Mouse (Mus musculus) heart, embryonic 16.5 days (tissue): ENCODE results near the gene Rexo4. TPM values are rescaled to one million over a fixed set of nuclear protein-coding genes. Genes with fewer than 3 reads are reported as not detected.
A peak's percentile ranks its signal among the peaks of the same experiment; 100 is the strongest.

Experiments used
- ATAC-seq: fragments of 200-750 bp; cut with Nextera tagmentation; replicated peaks from 2 replicates; pipeline ENCODE4 v1.8.0; 2017; ENCODE audit warnings: moderate number of reproducible peaks; ENCODE audit not compliant: insufficient read depth, low FRiP score; ENCODE audit errors: extremely low read depth
- H3K27ac ChIP-seq: fragments of 300-500 bp; sonication (generic); 2 replicates; pipeline ENCODE4 v1.5.1; 2014; ENCODE audit warnings: mild to moderate bottlenecking, low read length, control low read depth, moderate library complexity
- H3K27me3 ChIP-seq: fragments of 300-500 bp; sonication (generic); 2 replicates; pipeline ENCODE4 v1.6.1; 2014; ENCODE audit warnings: low read length, mixed read lengths; ENCODE audit not compliant: control insufficient read depth, insufficient read depth
- H3K36me3 ChIP-seq: fragments of 300-500 bp; sonication (generic); 2 replicates; pipeline ENCODE4 v1.6.1; 2014; ENCODE audit not compliant: control insufficient read depth, insufficient read depth
- H3K4me1 ChIP-seq: fragments of 300-500 bp; sonication (generic); 2 replicates; pipeline ENCODE4 v1.6.1; 2014; ENCODE audit warnings: low read length, mixed read lengths; ENCODE audit not compliant: control insufficient read depth, insufficient read depth
- H3K4me2 ChIP-seq: fragments of 300-500 bp; sonication (generic); 2 replicates; pipeline ENCODE4 v1.6.1; 2014; ENCODE audit warnings: low read depth, mild to moderate bottlenecking, control low read depth, low read length
- H3K4me3 ChIP-seq: fragments of 300-500 bp; sonication (generic); 2 replicates; pipeline ENCODE4 v1.5.1; 2014; ENCODE audit warnings: mild to moderate bottlenecking, control low read depth, low read length
- H3K9ac ChIP-seq: fragments of 300-500 bp; sonication (generic); 2 replicates; pipeline ENCODE4 v1.6.1; 2014; ENCODE audit warnings: low read length, control low read depth
- H3K9me3 ChIP-seq: fragments of 300-500 bp; sonication (generic); replicated peaks from 2 replicates; pipeline ENCODE4 v1.6.1; 2016; ENCODE audit warnings: low read length; ENCODE audit not compliant: control insufficient read depth
- WGBS: fragments of 180-500 bp; shearing (Covaris S2); extraction: QIAGEN DNeasy Blood & Tissue Kit; methylation state at CpG from one replicate; pipeline ENCODE4 v1.1.7; 2014; 5-methylcytosine and 5-hydroxymethylcytosine counted together
- polyA plus RNA-seq: library from polyadenylated mRNA; unstranded; fragments of >200 nt; fragmentation: Nextera tagmentation; extraction: Ambion mirVana; gene quantifications from 2 replicates; pipeline ENCODE4 v1.2.1, GENCODE M21; 2015

Gene Rexo4
- polyA plus RNA-seq, 1 experiment from 2014 or later, result 31.3 TPM

DNA sequence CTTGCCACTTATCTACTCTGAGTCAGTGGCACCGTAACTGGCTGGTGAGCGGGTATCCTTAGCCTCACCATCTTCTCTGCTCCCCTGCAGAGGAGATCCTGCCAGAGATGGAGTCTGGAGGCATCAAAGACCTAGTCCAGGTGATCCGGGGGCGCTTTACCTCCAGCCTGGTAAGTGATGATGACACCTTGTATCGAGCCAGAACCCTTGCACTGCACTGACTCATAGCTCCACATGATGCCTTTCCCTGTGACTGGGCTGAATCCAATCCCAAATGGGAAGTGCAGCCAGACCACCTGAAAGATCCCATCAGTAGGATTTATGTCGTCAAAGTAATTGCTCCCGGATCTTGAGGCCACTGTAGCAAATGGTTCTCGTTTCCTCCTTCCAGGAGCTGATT is 11.3 kb downstream of the Rexo4 start:
- no peak overlapping the region for H3K4me3 ChIP-seq
- H3K9me3 ChIP-seq, result no peaks in the 10 kb centered on the region
- no peak overlapping the region for H3K9ac ChIP-seq
- H3K27me3 ChIP-seq, result no peaks in the 10 kb centered on the region
- no peak for ATAC-seq
- no peak overlapping the region for H3K4me2 ChIP-seq
- peaks cover 43% of the 10 kb centered on the region for H3K36me3 ChIP-seq
- H3K27ac ChIP-seq, result no peak overlapping the region
- no peaks in the 10 kb centered on the region for H3K4me1 ChIP-seq
- 85% methylated on average over 8 of the region's 8 CpGs for WGBS

DNA sequence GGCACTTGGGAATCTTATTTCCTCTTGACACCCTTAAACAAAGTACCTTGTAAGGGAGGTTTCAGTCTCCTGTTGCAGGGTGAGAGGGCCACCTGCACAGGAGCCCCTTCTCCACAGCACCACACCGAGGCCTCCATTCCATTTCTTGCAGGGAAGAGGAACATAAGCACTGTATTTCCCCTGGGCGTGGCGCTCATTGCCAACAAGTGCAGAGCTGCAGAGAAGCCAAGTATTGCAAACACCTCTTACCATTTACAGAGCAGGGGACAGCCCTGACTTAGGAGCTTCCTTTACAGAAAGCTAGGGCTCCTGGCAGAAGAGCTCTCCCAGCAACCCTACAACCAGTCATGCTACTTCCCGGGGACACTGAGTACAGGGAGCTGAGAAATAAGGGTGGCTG is 12.0 kb downstream of the Rexo4 start:
- peaks cover 36% of the 10 kb centered on the region for H3K36me3 ChIP-seq
- no peaks in the 10 kb centered on the region for H3K27me3 ChIP-seq
- no peak for ATAC-seq
- 89% methylated on average over 4 of the region's 4 CpGs for WGBS
- H3K4me1 ChIP-seq, result no peaks in the 10 kb centered on the region
- no peak overlapping the region for H3K9ac ChIP-seq
- no peaks in the 10 kb centered on the region for H3K9me3 ChIP-seq
- H3K4me3 ChIP-seq, result no peak overlapping the region
- H3K27ac ChIP-seq, result no peak overlapping the region
- no peak overlapping the region for H3K4me2 ChIP-seq

DNA sequence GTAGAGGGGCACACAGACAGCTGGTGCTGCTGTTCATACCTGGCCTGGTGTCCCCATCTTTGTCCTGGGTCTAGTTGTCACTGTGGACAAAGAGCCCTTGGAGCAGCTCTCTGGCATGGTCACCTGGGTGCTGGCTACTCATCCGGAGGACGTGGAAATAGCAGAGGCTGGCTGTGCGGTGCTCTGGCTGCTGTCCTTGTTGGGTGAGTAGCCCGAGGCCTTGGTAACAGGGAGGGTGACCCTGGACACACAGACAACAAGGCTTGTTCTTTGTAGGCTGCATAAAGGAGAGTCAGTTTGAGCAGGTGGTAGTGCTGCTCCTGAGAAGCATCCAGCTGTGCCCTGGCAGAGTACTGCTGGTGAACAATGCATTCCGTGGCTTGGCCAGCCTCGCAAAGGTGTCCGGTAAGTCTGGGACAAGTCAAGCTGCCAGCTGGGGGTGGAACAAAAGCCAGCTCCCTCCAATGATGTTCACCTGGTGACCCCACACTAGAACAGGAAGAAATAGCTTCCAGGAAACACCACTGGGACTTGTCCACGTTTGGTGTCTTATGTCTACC is 12.8 kb downstream of the Rexo4 start:
- Histone ChIP-seq H3K27ac (no peak overlapping the region), H3K9ac (no peak overlapping the region), H3K4me3 (no peak overlapping the region), H3K36me3 (peaks cover 32% of the 10 kb centered on the region), H3K27me3 (no peaks in the 10 kb centered on the region), H3K4me2 (no peak overlapping the region), H3K4me1 (no peaks in the 10 kb centered on the region), H3K9me3 (no peaks in the 10 kb centered on the region)
- WGBS, result 84% methylated on average over 8 of the region's 8 CpGs
- ATAC-seq, result no peak

DNA sequence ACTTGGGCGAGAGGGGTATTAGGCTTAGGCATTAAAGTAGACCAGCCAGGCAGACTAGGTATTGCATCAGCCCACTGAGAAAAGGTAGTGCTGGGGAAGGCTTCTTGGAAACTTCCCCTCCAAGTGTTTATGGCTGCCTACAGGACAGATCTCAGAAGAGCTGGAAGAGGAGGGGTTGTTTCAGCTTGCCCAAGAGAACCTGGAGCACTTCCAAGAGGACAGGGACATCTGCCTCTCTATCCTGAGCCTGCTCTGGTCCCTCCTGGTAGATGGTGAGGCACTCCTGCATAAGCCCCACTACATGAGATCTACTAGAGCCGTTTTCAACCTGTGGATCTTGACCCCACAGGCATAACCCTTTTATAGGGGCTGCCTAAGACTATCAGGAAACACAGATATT is 13.8 kb downstream of the Rexo4 start:
- WGBS, result 86% methylated on average over 2 of the region's 2 CpGs
- Histone ChIP-seq H3K4me1 (no peaks in the 10 kb centered on the region), H3K9me3 (no peaks in the 10 kb centered on the region), H3K4me3 (no peak overlapping the region), H3K27ac (no peak overlapping the region), H3K4me2 (no peak overlapping the region), H3K27me3 (no peaks in the 10 kb centered on the region), H3K9ac (no peak overlapping the region), H3K36me3 (peaks cover 22% of the 10 kb centered on the region)
- ATAC-seq, result no peak

DNA sequence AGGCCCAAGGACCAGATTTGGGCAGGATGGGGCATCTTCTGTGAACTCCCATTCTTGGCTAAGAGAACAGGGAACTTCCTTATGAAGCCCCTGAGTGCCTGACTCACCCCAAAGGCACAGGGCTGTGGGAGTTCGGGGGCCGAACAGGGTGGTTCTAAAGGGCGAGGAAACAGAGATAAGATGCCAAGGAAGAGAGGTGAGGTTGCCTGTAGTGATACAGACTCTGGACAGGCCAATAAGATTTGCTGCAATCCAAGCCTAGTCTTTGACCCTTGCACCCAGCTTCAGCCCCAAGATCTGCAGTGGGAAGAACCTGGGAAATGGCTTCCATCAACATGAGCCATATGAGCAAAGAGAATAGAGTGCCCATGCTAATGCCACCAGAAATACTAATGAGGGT is 20.9 kb downstream of the Rexo4 start:
- Histone ChIP-seq H3K36me3 (no peaks in the 10 kb centered on the region), H3K9ac (no peak overlapping the region), H3K4me1 (no peaks in the 10 kb centered on the region), H3K27me3 (no peaks in the 10 kb centered on the region), H3K9me3 (no peaks in the 10 kb centered on the region), H3K27ac (no peak overlapping the region), H3K4me3 (no peak overlapping the region), H3K4me2 (no peak overlapping the region)
- 66% methylated on average over 3 of the region's 3 CpGs for WGBS
- ATAC-seq, result no peak

DNA sequence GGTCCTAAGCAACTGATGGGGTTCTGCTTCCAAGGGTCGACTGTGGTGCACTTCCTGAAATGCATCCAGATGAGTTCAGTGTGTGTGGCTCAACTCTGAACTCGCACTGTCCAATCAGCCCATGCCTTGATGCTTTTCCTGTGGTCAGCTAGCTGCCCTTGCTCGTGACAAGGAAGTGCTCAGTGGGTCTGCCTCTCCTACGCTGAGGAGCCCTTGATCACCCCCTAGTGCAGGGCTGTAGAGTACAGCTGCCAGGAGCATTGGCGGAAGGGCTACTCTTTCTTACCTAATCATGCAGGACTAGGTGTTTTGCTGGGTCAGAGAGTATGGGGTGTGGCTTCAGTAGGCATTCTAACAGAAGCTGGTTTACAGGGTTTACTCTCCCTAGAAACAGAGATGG is 22.6 kb downstream of the Rexo4 start:
- ATAC-seq, result no peak
- H3K9ac ChIP-seq, result no peak overlapping the region
- no peak overlapping the region for H3K4me2 ChIP-seq
- no peaks in the 10 kb centered on the region for H3K36me3 ChIP-seq
- H3K27ac ChIP-seq, result no peak overlapping the region
- 33% methylated on average over 5 of the region's 5 CpGs for WGBS
- no peak overlapping the region for H3K4me3 ChIP-seq
- no peaks in the 10 kb centered on the region for H3K9me3 ChIP-seq
- H3K27me3 ChIP-seq, result no peaks in the 10 kb centered on the region
- H3K4me1 ChIP-seq, result no peaks in the 10 kb centered on the region

DNA sequence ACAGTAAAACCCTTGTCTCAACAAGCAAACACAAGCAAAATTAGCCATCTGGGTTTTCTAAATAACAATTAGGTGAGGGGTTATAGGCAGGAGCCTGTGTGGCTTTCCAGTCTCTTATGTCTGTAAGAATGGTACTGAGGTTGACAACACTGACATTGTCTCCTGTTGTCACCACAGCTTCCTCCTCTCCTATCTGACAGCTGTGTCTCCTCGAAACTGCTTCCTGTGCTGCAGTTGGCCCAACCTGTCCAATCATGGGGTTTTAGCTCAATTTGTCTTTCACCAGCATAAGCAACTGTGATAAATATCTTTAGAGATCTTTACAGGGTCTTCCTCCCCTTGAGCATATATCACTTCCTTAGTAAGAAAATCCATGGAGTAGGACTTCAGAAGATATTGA is 27.8 kb downstream of the Rexo4 start:
- H3K27me3 ChIP-seq, result no peaks in the 10 kb centered on the region
- H3K4me2 ChIP-seq, result no peak overlapping the region
- no peaks in the 10 kb centered on the region for H3K9me3 ChIP-seq
- H3K27ac ChIP-seq, result no peak overlapping the region
- H3K36me3 ChIP-seq, result peaks cover 2% of the 10 kb centered on the region; the same call in 1 of the 2 replicates
- no peak overlapping the region for H3K4me3 ChIP-seq
- H3K4me1 ChIP-seq, result peaks cover 10% of the 10 kb centered on the region
- no peak overlapping the region for H3K9ac ChIP-seq
- WGBS, result 28% methylated on average over 1 of the region's 1 CpGs
- no peak for ATAC-seq

DNA sequence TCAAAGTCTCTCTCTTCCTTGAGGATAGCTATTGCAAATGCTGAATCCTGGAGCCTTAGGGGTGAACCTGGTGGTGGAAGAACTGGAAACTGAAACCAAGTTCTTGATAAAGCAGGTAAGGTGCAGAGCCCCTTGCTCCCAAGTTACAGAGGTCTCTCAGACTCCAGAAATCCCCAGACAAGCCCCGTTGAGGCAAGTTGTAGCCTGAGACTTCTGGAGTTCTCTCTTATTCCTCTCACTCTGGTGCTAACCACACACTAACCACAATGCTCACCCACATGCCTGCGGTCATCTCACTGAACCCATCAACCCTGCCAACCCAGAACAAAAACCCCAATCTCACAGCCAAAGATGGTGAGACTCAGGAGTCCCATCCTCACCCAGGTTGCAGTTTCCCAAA is 28.9 kb downstream of the Rexo4 start:
- ATAC-seq, result no peak
- H3K9me3 ChIP-seq, result no peaks in the 10 kb centered on the region
- H3K4me2 ChIP-seq, result no peak overlapping the region
- peaks cover 7% of the 10 kb centered on the region for H3K36me3 ChIP-seq
- H3K4me1 ChIP-seq, result peaks cover 22% of the 10 kb centered on the region
- H3K27ac ChIP-seq, result no peak overlapping the region
- 82% methylated on average over 2 of the region's 2 CpGs for WGBS
- no peaks in the 10 kb centered on the region for H3K27me3 ChIP-seq
- no peak overlapping the region for H3K4me3 ChIP-seq
- H3K9ac ChIP-seq, result no peak overlapping the region

DNA sequence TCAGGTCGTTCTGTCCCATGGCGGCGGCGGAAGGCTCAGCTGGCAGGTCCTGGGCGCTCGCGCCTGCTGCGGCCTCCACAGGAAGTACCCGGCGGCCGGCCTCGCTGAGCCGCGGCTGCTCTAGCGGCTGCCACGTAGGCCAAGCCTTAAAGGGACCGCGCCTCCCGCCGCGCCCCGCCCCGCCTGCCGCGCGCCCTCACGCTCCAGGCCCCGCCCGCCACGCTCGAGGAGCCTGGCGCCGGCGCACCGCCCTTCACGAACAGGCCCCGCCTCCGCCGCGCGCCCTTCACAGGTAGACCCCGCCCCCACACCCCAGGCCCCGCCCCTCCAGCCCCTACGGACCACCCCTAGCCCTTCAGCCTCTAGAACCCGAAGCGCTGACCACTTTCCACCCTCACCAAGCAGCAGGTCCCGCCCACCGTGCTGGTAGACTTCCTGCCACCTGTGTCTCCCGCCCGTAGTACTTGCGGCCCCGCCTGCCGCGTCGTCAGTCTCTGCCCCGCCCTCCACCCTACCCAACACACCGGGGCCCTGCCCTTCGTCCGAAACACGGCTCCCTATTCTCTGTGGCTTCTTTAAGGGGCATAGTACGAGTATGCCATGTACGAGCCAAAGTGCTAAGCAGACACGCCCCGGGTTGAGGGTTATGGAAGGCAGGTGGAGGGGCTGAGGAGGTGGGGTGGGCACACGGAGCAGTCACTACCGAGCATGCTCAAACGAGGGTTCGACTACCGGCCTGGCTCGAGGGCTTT is 30.7 kb downstream of the Rexo4 start, which contains the start of the genes Surf4 and Stkld1:
TSS of gene Surf4 (minus strand) at position 625 of the 752 bp plus-strand sequence.
TSS of gene Stkld1 (plus strand) at position 744 of the 752 bp plus-strand sequence.
- peak within 1 kb of the TSS; percentile 100 for H3K9ac ChIP-seq

More for the DNA sequence above, 30.7 kb downstream of the Rexo4 start, which contains the start of the genes Surf4 and Stkld1:
- peaks cover 13% of the 10 kb centered on the region for H3K36me3 ChIP-seq
- peak within 1 kb of the TSS; percentile 99 for H3K4me3 ChIP-seq
- peak; percentile 95 for ATAC-seq
- no peaks in the 10 kb centered on the region for H3K27me3 ChIP-seq
- H3K27ac ChIP-seq, result peak within 1 kb of the TSS; percentile 95
- peak within 1 kb of the TSS; percentile 87 for H3K4me2 ChIP-seq
- 1% methylated on average over 47 of the region's 70 CpGs for WGBS
- H3K9me3 ChIP-seq, result no peaks in the 10 kb centered on the region
- peaks cover 29% of the 10 kb centered on the region for H3K4me1 ChIP-seq
